Mouse (Mus musculus) right cerebral cortex, adult 18-20 months (tissue): ENCODE data around the gene Mpp6.

ENCODE experiments used
- DNase-seq: peaks from one replicate; pipeline ENCODE4 v3.0.0; 2022; ENCODE audit warnings: mixed read lengths

The Mpp6 gene

GRCm38 (mm10) chr6:50159842-50160241, 49.8 kb downstream of the Mpp6 start:
- no peak for DNase-seq

- no peak for DNase-seq
These were observed 53.0 kb downstream of the Mpp6 start for GRCm38 (mm10) chr6:50163013-50163412.

- DNase-seq = no peak
These were observed 58.8 kb downstream of the Mpp6 start for GRCm38 (mm10) chr6:50168821-50169220.

GRCm38 (mm10) chr6:50169771-50170170, 59.7 kb downstream of the Mpp6 start:
- DNase-seq = no peak

- DNase-seq = no peak
These were observed 65.7 kb downstream of the Mpp6 start for GRCm38 (mm10) chr6:50175736-50176135.

- no peak for DNase-seq
These were observed 70.1 kb downstream of the Mpp6 start for GRCm38 (mm10) chr6:50180189-50180588.

- no peak for DNase-seq
These were observed 77.9 kb downstream of the Mpp6 start for GRCm38 (mm10) chr6:50187955-50188354.

- no peak for DNase-seq
These were observed 79.3 kb downstream of the Mpp6 start for GRCm38 (mm10) chr6:50189376-50189775.

- DNase-seq = no peak
These were observed 81.6 kb downstream of the Mpp6 start for GRCm38 (mm10) chr6:50191605-50192004.

- DNase-seq = no peak
These were observed 82.1 kb downstream of the Mpp6 start for GRCm38 (mm10) chr6:50192169-50192568.

- no peak for DNase-seq
These were observed 82.8 kb downstream of the Mpp6 start for GRCm38 (mm10) chr6:50192822-50193221.

- no peak for DNase-seq
These were observed 83.8 kb downstream of the Mpp6 start for GRCm38 (mm10) chr6:50193851-50194250.

GRCm38 (mm10) chr6:50204356-50204755, 94.3 kb downstream of the Mpp6 start:
- no peak for DNase-seq

GRCm38 (mm10) chr6:50205093-50205492, 95.1 kb downstream of the Mpp6 start:
- DNase-seq = no peak

- DNase-seq = no peak
These were observed 104.8 kb downstream of the Mpp6 start for GRCm38 (mm10) chr6:50214711-50215372.

GRCm38 (mm10) chr6:50215373-50215745, 105.3 kb downstream of the Mpp6 start:
- no peak for DNase-seq

GRCm38 (mm10) chr6:50215986-50216385, 105.9 kb downstream of the Mpp6 start:
- DNase-seq = no peak

- DNase-seq = no peak
These were observed 108.6 kb downstream of the Mpp6 start for GRCm38 (mm10) chr6:50218628-50219027.

- DNase-seq = no peak
These were observed 109.0 kb downstream of the Mpp6 start for GRCm38 (mm10) chr6:50219066-50219465.

GRCm38 (mm10) chr6:50220863-50221262, 110.8 kb downstream of the Mpp6 start:
- peak; percentile 26 for DNase-seq

- no peak for DNase-seq
These were observed 112.3 kb downstream of the Mpp6 start for GRCm38 (mm10) chr6:50222351-50222750.

- no peak for DNase-seq
These were observed 112.9 kb downstream of the Mpp6 start for GRCm38 (mm10) chr6:50222986-50223385.

- DNase-seq = no peak
These were observed 113.6 kb downstream of the Mpp6 start for GRCm38 (mm10) chr6:50223606-50224005.

GRCm38 (mm10) chr6:50225232-50225631, 115.2 kb downstream of the Mpp6 start:
- no peak for DNase-seq

GRCm38 (mm10) chr6:50228180-50228579, 118.1 kb downstream of the Mpp6 start:
- DNase-seq = no peak
